ENCODE assay signal across 8 mouse cellular contexts in genomic region chr4:94979500-94979915, GRCm38 (mm10). TPM values are rescaled to one million over a fixed set of nuclear protein-coding genes. Genes with fewer than 3 reads are reported as not detected.
A peak's percentile ranks its signal among the peaks of the same experiment; 100 is the strongest.
DNase-seq lines count a peak whose midpoint lies in the region; ATAC-seq lines count a peak whose summit lies in the region.

No protein-coding gene starts in this region.

- peaks cover 20% of the 10 kb centered on the region for H3K36me3 ChIP-seq in megakaryocyte, embryonic 14.5 days (replicated peaks; ENCODE audit: low read length)
- 0 out of 2 replicates have a peak, but pooled peaks cover 12% of the 10 kb centered on the region for H3K36me3 ChIP-seq in intestine, embryonic 14.5 days (ENCODE audit: control insufficient read depth, insufficient read depth, low read length)
- H3K36me3 ChIP-seq in neural tube, embryonic 13.5 days: peaks cover 6% of the 10 kb centered on the region; the same call in 1 of the 2 replicates

- H3K4me2 ChIP-seq in intestine, embryonic 14.5 days (ENCODE audit: low read length): peak overlapping the region; percentile 67
- peak overlapping the region; percentile 92 for H3K4me2 ChIP-seq in neural tube, embryonic 13.5 days

- WGBS in intestine, embryonic 14.5 days: 46% methylated on average over 4 of the region's 4 CpGs
- 47% methylated on average over 4 of the region's 4 CpGs for whole genome bisulfite sequencing in neural tube, embryonic 13.5 days

- DNase-seq in CD4-positive, CD25-positive, alpha-beta regulatory T cell, adult 2 months (ENCODE audit: low read depth, low spot score): peak; percentile 27
- no peak for DNase-seq in intestine, embryonic 14.5 days (ENCODE audit: low spot score)
- DNase-seq in gastrocnemius, postnatal 36 days: no peak
- DNase-seq in urinary bladder, adult 2 months (ENCODE audit: low spot score): no peak

- H3K27ac ChIP-seq in intestine, embryonic 14.5 days (ENCODE audit: low read depth): peak overlapping the region; percentile 85
- H3K27ac ChIP-seq in neural tube, embryonic 13.5 days (replicated peaks): peak overlapping the region; percentile 86

- peak overlapping the region; percentile 94 for H3K4me3 ChIP-seq in megakaryocyte, embryonic 14.5 days (replicated peaks)
- H3K4me3 ChIP-seq in intestine, embryonic 14.5 days (ENCODE audit: low read depth, low read length): peak overlapping the region; percentile 75
- H3K4me3 ChIP-seq in neural tube, embryonic 13.5 days: peak overlapping the region; percentile 87

- H3K4me1 ChIP-seq in megakaryocyte, embryonic 14.5 days: peaks cover 25% of the 10 kb centered on the region
- peaks cover 10% of the 10 kb centered on the region for H3K4me1 ChIP-seq in intestine, embryonic 14.5 days (replicated peaks; ENCODE audit: control insufficient read depth, insufficient read depth, low read length)
- H3K4me1 ChIP-seq in neural tube, embryonic 13.5 days (replicated peaks): peaks cover 28% of the 10 kb centered on the region

- intact Hi-C loops in gastrocnemius, postnatal 36 days (cut with DNase I): no loop called here

- no peak for ATAC-seq in CD4-positive, CD25-positive, alpha-beta regulatory T cell, adult 4 months
- ATAC-seq in megakaryocyte, adult 5-6 weeks (ENCODE audit: poor library complexity, severe bottlenecking): no peak
- peak; percentile 22 for ATAC-seq in intestine, embryonic 14.5 days (replicated peaks; ENCODE audit: low FRiP score, low TSS enrichment, low read depth)
- ATAC-seq in neural tube, embryonic 13.5 days (ENCODE audit: low read depth): peak; percentile 62

- H3K9ac ChIP-seq in intestine, embryonic 14.5 days (ENCODE audit: low read length): peak overlapping the region; percentile 90
- peak overlapping the region; percentile 89 for H3K9ac ChIP-seq in neural tube, embryonic 13.5 days

- no peaks in the 10 kb centered on the region for H3K27me3 ChIP-seq in megakaryocyte, embryonic 14.5 days (replicated peaks)
- H3K27me3 ChIP-seq in intestine, embryonic 14.5 days (replicated peaks; ENCODE audit: control insufficient read depth, insufficient read depth, low read length): no peaks in the 10 kb centered on the region
- no peaks in the 10 kb centered on the region for H3K27me3 ChIP-seq in neural tube, embryonic 13.5 days

- no peaks in the 10 kb centered on the region for H3K9me3 ChIP-seq in megakaryocyte, embryonic 14.5 days
- H3K9me3 ChIP-seq in intestine, embryonic 14.5 days (ENCODE audit: control insufficient read depth, low read length): no peaks in the 10 kb centered on the region
- H3K9me3 ChIP-seq in neural tube, embryonic 13.5 days: no peaks in the 10 kb centered on the region

RNA-seq across cellular contexts. Expression of gene Mysm1, which starts 0.6 kb away (rescaled TPM):
- 100 to 1,000 TPM in 1 of 2 experiments, 10 to 100 TPM in 1; 94.6 to 130 TPM for polyA plus RNA-seq in CD4-positive, CD25-positive, alpha-beta regulatory T cell, adult 4 months (2017; shearing (Covaris generic))
- 0.39 TPM in 1 of 2 replicates, not detected in the other for polyA plus RNA-seq in megakaryocyte, embryonic 14.5 days (2012; ENCODE audit: insufficient read depth, low replicate concordance)
- total RNA-seq in megakaryocyte, adult 5-6 weeks (2015): 35.7 and 54.4 TPM in 2 replicates
- 38.6 and 58.9 TPM in 2 replicates for total RNA-seq in megakaryocyte, adult 5-6 weeks (2017)
- polyA plus RNA-seq in intestine, embryonic 14.5 days (2014; fragmentation: Nextera tagmentation; extraction: Ambion mirVana): 32.4 and 36.7 TPM in 2 replicates
- 27.7 and 29.2 TPM in 2 replicates for polyA plus RNA-seq in neural tube, embryonic 13.5 days (2015; fragmentation: Nextera tagmentation; extraction: Ambion mirVana)
- total RNA-seq in gastrocnemius, postnatal 36 days (2021): 1 to 10 TPM; 7.2 to 9.6 TPM
- polyA plus RNA-seq in urinary bladder, adult 2 months (2012; rRNA removed): 14.8 and 16.8 TPM in 2 replicates

RNA-seq across cellular contexts. Expression of gene Eqtn, which starts 50.9 kb away (rescaled TPM):
- under 1 TPM; 0.60 to 0.65 TPM for polyA plus RNA-seq in CD4-positive, CD25-positive, alpha-beta regulatory T cell, adult 4 months (2017; shearing (Covaris generic))
- not detected in 2 replicates for polyA plus RNA-seq in megakaryocyte, embryonic 14.5 days (2012; ENCODE audit: insufficient read depth, low replicate concordance)
- 0.42 TPM in 1 of 2 replicates, not detected in the other for total RNA-seq in megakaryocyte, adult 5-6 weeks (2015)
- total RNA-seq in megakaryocyte, adult 5-6 weeks (2017): not detected in 2 replicates
- polyA plus RNA-seq in intestine, embryonic 14.5 days (2014; fragmentation: Nextera tagmentation; extraction: Ambion mirVana): not detected in 2 replicates
- polyA plus RNA-seq in neural tube, embryonic 13.5 days (2015; fragmentation: Nextera tagmentation; extraction: Ambion mirVana): not detected in 2 replicates
- total RNA-seq in gastrocnemius, postnatal 36 days (2021): under 1 TPM; 0.48 to 0.52 TPM
- 0.40 and 0.72 TPM in 2 replicates for polyA plus RNA-seq in urinary bladder, adult 2 months (2012; rRNA removed)

Comparison
In these comparisons a context has a peak if more than half of its experiments do, and no peak if none do; other contexts are left out.
1. ATAC-seq: peak in intestine, embryonic 14.5 days (single experiment) and neural tube, embryonic 13.5 days (single experiment); none in CD4-positive, CD25-positive, alpha-beta regulatory T cell, adult 4 months (single experiment) and megakaryocyte, adult 5-6 weeks (single experiment).
2. RNA of gene Mysm1, which starts 0.6 kb away (polyA plus RNA-seq): 94.6 to 130 TPM in CD4-positive, CD25-positive, alpha-beta regulatory T cell, adult 4 months, 32.4 to 36.7 TPM in intestine, embryonic 14.5 days, 27.7 to 29.2 TPM in neural tube, embryonic 13.5 days and 14.8 to 16.8 TPM in urinary bladder, adult 2 months; 0.39 TPM in megakaryocyte, embryonic 14.5 days; every median in the first group is over 10 times any median in the second.
3. Peak in every context shown above with its lines, with median percentiles within 50 percentile points of each other: H3K4me3 ChIP-seq.